Mouse (Mus musculus) forebrain, postnatal 0 days (tissue): Measurements from ENCODE around the gene Fam199x. TPM values are rescaled to one million over a fixed set of nuclear protein-coding genes. Genes with fewer than 3 reads are reported as not detected.
A peak's percentile ranks its signal among the peaks of the same experiment; 100 is the strongest.

ENCODE experiments used
- ATAC-seq: fragments of 200-750 bp; cut with Nextera tagmentation; 2 replicates; pipeline ENCODE4 v1.8.0; 2017; ENCODE audit warnings: mild to moderate bottlenecking, moderate library complexity
- DNase-seq: peaks from one replicate; pipeline ENCODE4 v3.0.0-alpha.2; 2015
- H3K27ac ChIP-seq: fragments of 300-500 bp; sonication (generic); 2 replicates; pipeline ENCODE4 v1.5.1; 2014; ENCODE audit warnings: low read depth, mild to moderate bottlenecking, antibody characterized with exemption, low read length, moderate library complexity, mixed read lengths
- H3K27me3 ChIP-seq: fragments of 300-500 bp; sonication (generic); 2 replicates; pipeline ENCODE4 v1.6.1; 2014; ENCODE audit warnings: mild to moderate bottlenecking, low read length, mixed read lengths; ENCODE audit not compliant: insufficient read depth
- H3K36me3 ChIP-seq: fragments of 300-500 bp; sonication (generic); 2 replicates; pipeline ENCODE4 v1.6.1; 2014; ENCODE audit warnings: mild to moderate bottlenecking, moderate library complexity; ENCODE audit not compliant: insufficient read depth
- H3K4me1 ChIP-seq: fragments of 300-500 bp; sonication (generic); 2 replicates; pipeline ENCODE4 v1.6.1; 2014; ENCODE audit warnings: antibody characterized with exemption; ENCODE audit not compliant: insufficient read depth
- H3K4me2 ChIP-seq: fragments of 300-500 bp; sonication (generic); 2 replicates; pipeline ENCODE4 v1.6.1; 2014; ENCODE audit warnings: low read depth, mild to moderate bottlenecking, moderate library complexity
- H3K4me3 ChIP-seq: fragments of 300-500 bp; sonication (generic); 2 replicates; pipeline ENCODE4 v1.5.1; 2014; ENCODE audit warnings: low read depth, low read length, mixed read lengths
- H3K9ac ChIP-seq: fragments of 300-500 bp; sonication (generic); 2 replicates; pipeline ENCODE4 v1.6.1; 2014; ENCODE audit warnings: mild to moderate bottlenecking
- H3K9me3 ChIP-seq: fragments of 300-500 bp; sonication (generic); 2 replicates; pipeline ENCODE4 v1.6.1; 2016; ENCODE audit warnings: low read length
- CTCF ChIP-seq: sonication (generic); IDR thresholded peaks from 2 replicates; pipeline ENCODE4 v1.5.1; 2016; ENCODE audit warnings: antibody characterized with exemption, control low read depth, low read depth
- WGBS: fragments of 180-500 bp; shearing (Covaris S2); extraction: QIAGEN DNeasy Blood & Tissue Kit; methylation state at CpG from one replicate; pipeline ENCODE4 v1.1.7; 2014; 5-methylcytosine and 5-hydroxymethylcytosine counted together
- polyA plus RNA-seq: library from polyadenylated mRNA; unstranded; fragments of >200 nt; fragmentation: Nextera tagmentation; extraction: Ambion mirVana; gene quantifications from 2 replicates; pipeline ENCODE4 v1.2.1, GENCODE M21; 2015
- total RNA-seq: library from RNA; depleted of rRNA; stranded (reverse); fragments of >200 nt; gene quantifications from 2 replicates; pipeline ENCODE4 v1.2.3, GENCODE M21; 2014; rRNA removed

The Fam199x gene
- 10.3 and 13.7 TPM in 2 replicates for total RNA-seq
- polyA plus RNA-seq = 3.2 and 5.3 TPM in 2 replicates

DNA sequence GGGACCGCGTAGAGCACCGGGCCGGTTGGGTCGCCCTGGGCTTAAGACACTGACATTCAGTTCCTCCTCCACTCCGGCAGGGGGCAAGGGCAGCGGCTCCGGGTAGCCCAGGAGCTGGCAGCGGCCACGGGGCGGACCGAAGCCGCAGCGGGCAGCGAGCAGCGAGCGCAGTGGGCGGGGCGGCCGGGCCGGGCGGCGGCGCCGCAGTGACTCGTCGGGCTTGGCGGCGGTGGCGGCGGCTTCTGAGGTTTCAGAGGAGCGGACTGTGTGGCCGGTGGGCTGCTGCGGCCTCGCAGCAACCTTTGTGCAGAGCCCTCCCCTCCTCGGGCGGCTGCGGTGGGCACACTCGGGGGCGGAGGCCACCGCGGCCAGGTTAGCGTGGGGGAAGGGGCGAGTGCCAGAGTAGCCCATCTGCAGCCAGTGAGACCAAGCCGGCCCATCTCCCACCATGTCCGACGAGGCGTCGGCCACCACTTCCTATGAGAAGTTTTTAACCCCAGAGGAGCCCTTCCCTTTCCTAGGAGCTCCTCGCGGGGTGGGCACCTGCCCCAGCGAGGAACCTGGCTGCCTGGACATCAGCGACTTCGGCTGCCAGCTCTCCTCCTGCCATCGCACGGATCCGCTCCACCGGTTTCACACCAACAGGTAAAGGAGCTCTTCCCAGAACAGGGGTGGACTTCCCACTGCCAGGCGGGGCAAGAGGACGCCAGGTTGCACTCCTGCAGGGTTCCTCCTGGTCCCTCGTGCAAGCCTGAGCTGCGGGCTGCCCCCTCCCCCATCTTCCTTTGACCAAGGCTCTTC is at the start of gene Fam199x:
Gene Fam199x (plus strand): TSS at position 170 of the 801 bp plus-strand sequence.
- Histone ChIP-seq H3K27ac (no peak within 1 kb of the TSS; the same call in 1 of the 2 replicates), H3K4me3 (peak within 1 kb of the TSS; percentile 57), H3K4me1 (no peaks in the 10 kb centered on the region), H3K36me3 (no peaks in the 10 kb centered on the region), H3K9ac (peak within 1 kb of the TSS; percentile 72), H3K27me3 (no peaks in the 10 kb centered on the region), H3K4me2 (peak within 1 kb of the TSS; percentile 57), H3K9me3 (no peaks in the 10 kb centered on the region)
- ATAC-seq (peak; percentile 97), DNase-seq (peak; percentile 73)
- peak; percentile 54 for TF ChIP-seq CTCF
- 33% methylated on average over 46 of the region's 62 CpGs for WGBS

GRCm38 (mm10) chrX:137015099-137015709 is 34.2 kb upstream of the Fam199x start:
- ATAC-seq (peak; percentile 83), DNase-seq (peak; percentile 84)
- H3K36me3 ChIP-seq = no peaks in the 10 kb centered on the region
- TF ChIP-seq CTCF = peak; percentile 74
- no peaks in the 10 kb centered on the region for H3K27me3 ChIP-seq
- H3K9ac ChIP-seq = no peak overlapping the region
- no peak overlapping the region for H3K4me2 ChIP-seq
- WGBS = 54% methylated on average over 6 of the region's 6 CpGs
- H3K27ac ChIP-seq = no peak overlapping the region
- no peaks in the 10 kb centered on the region for H3K4me1 ChIP-seq
- H3K9me3 ChIP-seq = no peaks in the 10 kb centered on the region
- no peak overlapping the region for H3K4me3 ChIP-seq

DNA sequence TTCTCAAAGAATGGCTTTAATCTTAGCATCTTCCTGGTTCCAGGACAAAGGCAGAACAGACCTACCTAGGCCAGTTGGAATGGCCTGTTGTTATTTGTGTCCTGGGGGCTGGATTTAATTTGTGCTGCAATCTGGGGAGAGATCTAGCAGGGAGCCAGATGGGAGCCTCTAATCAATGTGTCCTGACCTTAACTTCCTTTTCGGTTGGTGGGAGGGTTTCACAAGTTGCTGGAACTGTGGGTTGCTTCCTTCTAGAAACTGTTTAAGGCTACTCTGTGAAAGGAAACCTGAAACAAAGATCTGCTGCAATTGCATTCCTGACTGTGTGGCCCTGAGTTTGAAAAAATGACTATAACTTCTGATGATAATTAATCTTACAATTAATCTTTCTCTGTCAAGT is 31.7 kb upstream of the Fam199x start:
- 76% methylated on average over 1 of the region's 1 CpGs for WGBS

GRCm38 (mm10) chrX:137019310-137019709 is 30.1 kb upstream of the Fam199x start:
- H3K9ac ChIP-seq = no peak overlapping the region
- no peak overlapping the region for H3K4me2 ChIP-seq
- no peaks in the 10 kb centered on the region for H3K36me3 ChIP-seq
- no peak overlapping the region for H3K27ac ChIP-seq
- ATAC-seq (peak; percentile 74), DNase-seq (peak; percentile 73)
- WGBS = 50% methylated on average over 1 of the region's 1 CpGs
- peak; percentile 77 for TF ChIP-seq CTCF
- no peaks in the 10 kb centered on the region for H3K27me3 ChIP-seq
- no peak overlapping the region for H3K4me3 ChIP-seq
- no peaks in the 10 kb centered on the region for H3K4me1 ChIP-seq
- H3K9me3 ChIP-seq = no peaks in the 10 kb centered on the region

More for the DNA sequence above, 31.7 kb upstream of the Fam199x start:
- Histone ChIP-seq H3K4me3 (no peak overlapping the region), H3K27ac (no peak overlapping the region), H3K27me3 (no peaks in the 10 kb centered on the region), H3K9me3 (no peaks in the 10 kb centered on the region), H3K4me2 (no peak overlapping the region), H3K4me1 (no peaks in the 10 kb centered on the region), H3K9ac (no peak overlapping the region), H3K36me3 (no peaks in the 10 kb centered on the region)
- no peak for TF ChIP-seq CTCF
- DNase-seq = no peak
- ATAC-seq = no peak

DNA sequence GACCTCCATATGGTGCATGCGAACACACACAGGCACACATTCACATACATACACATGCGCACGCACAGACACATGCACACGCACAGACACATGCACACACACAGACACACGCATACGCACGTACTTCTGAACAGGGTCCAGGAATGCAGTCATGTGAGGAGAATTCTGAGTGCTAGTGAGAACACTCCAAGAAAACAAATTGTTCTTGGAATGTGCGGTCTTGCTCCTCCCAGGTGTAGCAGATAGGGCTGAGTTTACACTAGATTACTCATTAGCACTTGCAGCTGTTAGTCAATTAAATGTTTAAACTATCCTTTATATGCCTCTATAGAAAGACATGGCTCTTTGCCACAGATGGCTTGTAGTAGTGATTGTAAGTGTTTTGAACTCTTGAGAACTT is 18.5 kb upstream of the Fam199x start:
- no peaks in the 10 kb centered on the region for H3K9me3 ChIP-seq
- no peak overlapping the region for H3K27ac ChIP-seq
- no peak overlapping the region for H3K4me3 ChIP-seq
- H3K36me3 ChIP-seq = no peaks in the 10 kb centered on the region
- no peak for TF ChIP-seq CTCF
- H3K27me3 ChIP-seq = no peaks in the 10 kb centered on the region
- no peak for DNase-seq
- WGBS = 96% methylated on average over 8 of the region's 8 CpGs
- no peak overlapping the region for H3K9ac ChIP-seq
- no peak for ATAC-seq
- no peak overlapping the region for H3K4me2 ChIP-seq
- H3K4me1 ChIP-seq = no peaks in the 10 kb centered on the region

- TF ChIP-seq CTCF = no peak
- H3K36me3 ChIP-seq = no peaks in the 10 kb centered on the region
- ATAC-seq (no peak), DNase-seq (no peak)
- no peak overlapping the region for H3K4me3 ChIP-seq
- H3K9ac ChIP-seq = no peak overlapping the region
- 89% methylated on average over 5 of the region's 5 CpGs for WGBS
- no peak overlapping the region for H3K4me2 ChIP-seq
- H3K4me1 ChIP-seq = no peaks in the 10 kb centered on the region
- no peaks in the 10 kb centered on the region for H3K9me3 ChIP-seq
- H3K27me3 ChIP-seq = no peaks in the 10 kb centered on the region
- H3K27ac ChIP-seq = no peak overlapping the region
Observed at GRCm38 (mm10) chrX:137031726-137032125, 17.7 kb upstream of the Fam199x start.

- Histone ChIP-seq H3K4me2 (no peak overlapping the region), H3K9me3 (no peaks in the 10 kb centered on the region), H3K27me3 (no peaks in the 10 kb centered on the region), H3K27ac (no peak overlapping the region), H3K9ac (no peak overlapping the region), H3K4me3 (no peak overlapping the region), H3K4me1 (no peaks in the 10 kb centered on the region), H3K36me3 (no peaks in the 10 kb centered on the region)
- DNase-seq (no peak), ATAC-seq (no peak)
- no peak for TF ChIP-seq CTCF
- WGBS = 89% methylated on average over 4 of the region's 4 CpGs
Observed at GRCm38 (mm10) chrX:137034322-137034721, 15.1 kb upstream of the Fam199x start.
